Mouse (Mus musculus) urinary bladder, postnatal 36 days (tissue): ENCODE results near the gene Klhdc1.

Experiments
- DNase-seq, 2 experiments: peaks; one replicate each; pipeline ENCODE4 v3.0.0; 2022; ENCODE audit warnings: low spot score in 2 of 2, mixed read lengths in 1 of 2

Klhdc1 gene

GRCm38 (mm10) chr12:69296511-69297410, 55.8 kb downstream of the Klhdc1 start, which contains the start of gene Klhdc2:
Gene Klhdc2 (plus strand): TSS chr12:69296681.
- DNase-seq, result peak; percentile 74 to 85

- DNase-seq, result peak in 1 of 2 experiments; percentile 16
These were observed 56.6 kb downstream of the Klhdc1 start for GRCm38 (mm10) chr12:69297411-69298150.

DNA sequence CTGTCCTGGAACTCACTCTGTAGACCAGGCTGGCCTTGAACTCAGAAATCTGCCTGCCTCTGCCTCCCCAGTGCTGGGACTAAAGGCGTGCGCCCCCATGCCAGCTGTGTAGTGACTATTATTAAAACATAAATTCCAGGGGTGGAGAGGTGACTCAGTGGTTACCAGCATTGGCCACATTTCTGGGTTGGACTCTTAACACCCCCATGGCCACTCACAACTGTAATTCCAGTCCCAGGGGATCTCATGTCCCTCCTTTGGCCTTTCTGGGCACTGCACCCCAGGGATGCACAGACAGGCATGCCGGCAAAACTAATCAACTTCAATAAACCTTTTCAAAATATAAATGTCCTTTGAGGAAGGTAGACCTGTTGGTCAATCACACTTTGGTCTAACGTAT, 57.3 kb downstream of the Klhdc1 start:
- DNase-seq, result no peak

GRCm38 (mm10) chr12:69299231-69299630, 58.3 kb downstream of the Klhdc1 start:
- peak; percentile 15 to 66 for DNase-seq

GRCm38 (mm10) chr12:69299831-69300230, 58.9 kb downstream of the Klhdc1 start:
- no peak for DNase-seq

DNA sequence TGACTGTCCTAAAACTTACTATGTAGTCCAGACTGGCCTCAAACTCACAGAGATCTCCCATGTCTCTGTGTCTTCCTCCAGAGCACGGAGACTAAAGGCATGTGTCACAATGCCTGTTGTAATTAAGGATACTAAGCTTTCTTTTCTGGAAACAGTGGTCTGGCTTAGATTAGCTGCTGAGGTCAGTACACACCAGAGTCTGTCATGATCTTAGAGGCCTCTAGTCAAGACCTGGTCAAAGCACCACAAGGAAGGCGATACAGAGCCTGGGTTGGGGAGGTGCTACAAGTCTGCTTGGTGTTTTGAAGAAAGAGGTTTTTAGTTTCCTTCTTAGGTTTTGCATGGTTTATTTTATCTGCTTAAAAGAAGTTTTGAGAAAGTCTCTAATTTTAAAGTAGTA, 59.4 kb downstream of the Klhdc1 start:
- DNase-seq, result no peak

DNA sequence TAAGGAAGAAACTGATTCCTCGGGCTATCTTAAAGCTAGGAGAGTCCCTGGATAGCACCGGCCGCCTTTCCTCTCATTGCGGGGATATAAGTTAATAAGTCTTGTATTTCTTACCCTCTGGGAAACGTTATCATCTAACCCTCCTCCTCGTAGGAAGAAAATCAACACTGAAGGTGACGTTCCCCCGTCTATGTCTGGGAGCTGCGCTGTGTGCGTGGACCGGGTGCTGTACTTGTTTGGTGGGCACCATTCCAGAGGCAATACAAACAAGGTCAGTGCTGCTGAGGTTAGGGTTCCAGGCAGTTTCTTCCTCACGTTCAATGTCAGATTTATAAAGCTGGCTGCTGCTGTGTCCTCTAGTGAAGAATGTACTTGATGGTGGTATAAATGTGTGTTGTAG, 61.2 kb downstream of the Klhdc1 start:
- DNase-seq, result no peak

DNA sequence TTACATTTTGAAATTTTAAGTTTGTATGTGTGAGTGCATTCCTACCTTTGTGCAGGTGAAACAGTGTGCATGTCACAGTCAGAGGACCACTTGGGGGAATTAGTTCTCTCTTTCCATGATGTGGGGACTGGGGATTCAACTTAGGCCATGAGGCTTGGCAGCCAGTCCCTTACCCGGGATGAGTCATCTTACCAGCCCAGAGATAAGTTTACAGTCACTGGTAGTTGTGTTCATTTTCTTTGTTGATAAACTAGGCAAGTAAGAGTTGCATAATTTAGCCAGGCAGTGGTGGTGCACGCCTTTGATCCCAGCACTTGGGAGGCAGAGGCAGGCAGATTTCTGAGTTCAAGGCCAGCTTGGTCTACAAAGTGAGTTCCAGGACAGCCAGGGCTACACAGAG, 63.1 kb downstream of the Klhdc1 start:
- no peak for DNase-seq

DNA sequence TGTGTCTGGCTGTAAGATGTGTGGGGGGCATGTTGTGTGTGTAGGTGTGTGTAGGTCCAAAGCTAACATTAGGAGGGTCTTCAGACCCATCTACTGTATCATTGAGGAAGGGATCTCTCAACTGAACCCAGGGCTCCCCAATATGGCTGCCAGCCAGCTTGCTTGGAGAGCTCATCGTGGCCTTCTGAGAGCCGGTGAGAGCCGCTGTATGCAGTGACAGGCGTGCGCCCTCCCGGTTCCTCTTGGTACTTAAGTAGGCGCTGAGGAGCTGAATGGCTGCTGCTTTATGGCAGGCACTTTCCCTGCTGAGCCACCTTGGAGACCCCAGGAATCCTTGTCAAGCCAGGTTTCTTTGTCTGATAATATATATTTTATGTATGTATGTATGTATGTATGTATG, 65.4 kb downstream of the Klhdc1 start:
- no peak for DNase-seq

GRCm38 (mm10) chr12:69309659-69310058, 68.7 kb downstream of the Klhdc1 start:
- DNase-seq, result no peak

GRCm38 (mm10) chr12:69318431-69318830, 77.5 kb downstream of the Klhdc1 start:
- no peak for DNase-seq

GRCm38 (mm10) chr12:69331187-69331586, 90.2 kb downstream of the Klhdc1 start:
- DNase-seq, result no peak

DNA sequence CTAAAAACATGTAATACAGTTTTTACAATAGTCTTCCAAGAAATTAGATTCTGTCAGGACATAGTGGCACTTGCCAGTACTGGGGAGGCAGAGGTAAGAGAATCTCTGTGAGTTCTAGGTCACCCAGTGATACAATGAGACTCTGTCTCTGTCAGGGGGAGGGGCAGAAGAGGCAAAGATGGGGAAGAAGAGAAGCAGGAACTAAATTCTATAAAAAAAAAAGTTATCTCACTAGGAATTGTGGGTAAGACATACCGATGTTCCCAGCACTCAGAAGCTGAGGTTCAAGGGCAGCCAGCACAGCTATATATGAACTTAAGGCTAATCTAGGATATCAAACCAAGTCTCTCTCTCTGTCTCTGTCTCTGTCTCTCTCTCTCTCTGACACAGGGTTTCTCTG, 91.2 kb downstream of the Klhdc1 start:
- DNase-seq, result no peak

GRCm38 (mm10) chr12:69333547-69333946, 92.6 kb downstream of the Klhdc1 start:
- DNase-seq, result peak; percentile 9 to 13
